In the genomic region with DNA sequence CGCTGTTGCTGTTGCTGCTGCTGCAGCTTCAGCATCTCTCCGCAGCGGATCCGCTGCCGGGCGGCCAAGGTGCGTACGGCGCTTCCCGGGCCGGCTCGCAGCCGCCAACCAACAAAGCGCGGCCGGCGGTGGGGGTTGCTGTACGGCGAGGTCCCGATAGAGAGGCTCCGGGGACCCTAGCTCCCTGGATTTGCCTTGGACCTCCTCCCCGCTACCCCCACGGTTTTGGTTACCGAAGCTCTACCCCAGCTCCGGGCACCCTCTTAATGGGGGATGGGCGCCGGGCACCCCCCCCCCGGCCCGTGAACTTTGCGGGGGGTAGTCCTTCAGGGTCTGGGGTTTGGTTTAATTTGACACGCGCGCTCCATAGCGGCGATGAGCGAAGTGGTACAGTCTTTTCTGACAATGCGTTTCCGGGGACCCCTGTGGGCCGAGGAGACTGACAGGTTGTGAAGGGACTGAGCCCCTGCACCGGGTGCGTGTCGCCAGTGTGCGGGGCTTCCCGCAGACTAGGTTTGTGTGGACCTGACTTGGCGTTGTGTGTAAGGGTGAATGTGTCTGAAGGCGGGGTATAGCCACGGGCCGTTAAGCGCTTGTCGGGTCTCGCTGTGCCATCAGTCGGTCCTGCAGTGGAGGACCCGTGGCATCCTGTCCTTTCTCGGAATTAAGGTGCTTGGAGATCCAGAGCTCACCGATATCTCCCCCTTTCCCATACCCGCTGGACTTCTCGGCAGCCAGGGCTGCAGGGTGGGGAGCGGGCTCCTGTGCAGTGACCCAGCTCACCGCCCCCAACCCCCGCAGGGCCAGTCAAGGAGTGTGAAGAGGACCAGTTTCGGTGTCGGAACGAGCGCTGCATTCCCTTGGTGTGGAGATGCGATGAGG, we compare ENCODE assay signal across 8 mouse cellular contexts. TPM values are rescaled to one million over a fixed set of nuclear protein-coding genes. Genes with fewer than 3 reads are reported as not detected.
A peak's percentile ranks its signal among the peaks of the same experiment; 100 is the strongest.
DNase-seq lines count a peak whose midpoint lies in the region; ATAC-seq and TF ChIP-seq lines count a peak whose summit lies in the region.

No protein-coding gene starts in this region.

- peaks cover 26% of the 10 kb centered on the region for H3K79me2 ChIP-seq in MEL (ENCODE audit: control insufficient read depth, insufficient read depth, low read length, poor library complexity)

- no peaks in the 10 kb centered on the region for H3K9me3 ChIP-seq in MEL (replicated peaks; ENCODE audit: insufficient read depth, low read length)
- H3K9me3 ChIP-seq in hindbrain, embryonic 10.5 days = no peaks in the 10 kb centered on the region
- no peaks in the 10 kb centered on the region for H3K9me3 ChIP-seq in liver, embryonic 15.5 days (replicated peaks)

- under 1% methylated on average over 65 of the region's 65 CpGs for WGBS in hindbrain, embryonic 10.5 days
- under 1% methylated on average over 65 of the region's 65 CpGs for WGBS in liver, embryonic 15.5 days (ENCODE audit: insufficient replicate concordance)

- TF ChIP-seq RAD21 in MEL (IDR thresholded peaks at IDR 0.05; ENCODE audit: low read depth, low read length) = no peak

- peak overlapping the region; percentile 68 for H3K27ac ChIP-seq in MEL (ENCODE audit: control insufficient read depth, low read depth, low read length)
- peak overlapping the region; percentile 95 for H3K27ac ChIP-seq in hindbrain, embryonic 10.5 days
- H3K27ac ChIP-seq in liver, embryonic 15.5 days (replicated peaks) = peak overlapping the region; percentile 84

- DNase-seq in layer of hippocampus, postnatal 36 days = peak; percentile 34 to 50
- no peak for DNase-seq in layer of hippocampus, adult 8-10 months (ENCODE audit: low spot score in 2 of 2)
- DNase-seq in MEL (ENCODE audit: low read depth, low spot score) = peak; percentile 75
- peak; percentile 56 for DNase-seq in embryo, embryonic 10 days (ENCODE audit: low spot score)
- DNase-seq in hindbrain, embryonic 10.5 days (ENCODE audit: low spot score) = peak; percentile 67
- peak; percentile 55 for DNase-seq in right cerebral cortex, postnatal 25 days
- no peak for DNase-seq in frontal cortex, postnatal 25 days (ENCODE audit: low spot score in 2 of 2)

- peak in 1 of 2 experiments; percentile 37; a peak in 1 of 4 replicates for TF ChIP-seq POLR2A in MEL (IDR thresholded peaks at IDR 0.05; ENCODE audit: control insufficient read depth in 1 of 2, insufficient read depth in 1 of 2, low read depth in 1 of 2, low read length in 2 of 2, poor library complexity in 1 of 2)

- H3K36me3 ChIP-seq in MEL (ENCODE audit: control insufficient read depth in 1 of 2, insufficient read depth in 2 of 2, low read length in 2 of 2) = peaks cover 0 to 12% of the 10 kb centered on the region in 2 experiments; a peak in 2 of 4 replicates
- peaks cover 27% of the 10 kb centered on the region for H3K36me3 ChIP-seq in hindbrain, embryonic 10.5 days
- 0 out of 2 replicates have a peak, but pooled peaks cover 4% of the 10 kb centered on the region for H3K36me3 ChIP-seq in liver, embryonic 15.5 days (replicated peaks)

- no peak for TF ChIP-seq EP300 in MEL (IDR thresholded peaks at IDR 0.05; ENCODE audit: low read depth in 1 of 2, low read length in 2 of 2)

- no peak for TF ChIP-seq CTCF in MEL (IDR thresholded peaks at IDR 0.05 in 2 of 3, conservative IDR thresholded peaks at IDR 0.05 in 1 of 3; ENCODE audit: control insufficient read depth in 1 of 3, insufficient read depth in 1 of 3, low read depth in 2 of 3, low read length in 3 of 3, poor library complexity in 1 of 3, severe bottlenecking in 1 of 3)

- H3K4me1 ChIP-seq in MEL (ENCODE audit: control insufficient read depth in 1 of 2, insufficient read depth in 2 of 2, low read length in 2 of 2) = peaks cover 3 to 24% of the 10 kb centered on the region in 2 experiments
- H3K4me1 ChIP-seq in hindbrain, embryonic 10.5 days (replicated peaks) = peaks cover 68% of the 10 kb centered on the region
- H3K4me1 ChIP-seq in liver, embryonic 15.5 days (replicated peaks) = peaks cover 50% of the 10 kb centered on the region

- H3K9ac ChIP-seq in MEL (ENCODE audit: control insufficient read depth, low read depth, low read length, poor library complexity, severe bottlenecking) = peak overlapping the region; percentile 63
- H3K9ac ChIP-seq in liver, embryonic 15.5 days = peak overlapping the region; percentile 70

- peak overlapping the region; percentile 79 to 97 for H3K4me3 ChIP-seq in MEL (ENCODE audit: control insufficient read depth in 1 of 2, insufficient read depth in 1 of 2, low read depth in 2 of 2, low read length in 2 of 2)
- peak overlapping the region; percentile 86 for H3K4me3 ChIP-seq in hindbrain, embryonic 10.5 days
- H3K4me3 ChIP-seq in liver, embryonic 15.5 days (replicated peaks) = peak overlapping the region; percentile 75

- H3K4me2 ChIP-seq in liver, embryonic 15.5 days = peak overlapping the region; percentile 100

- H3K27me3 ChIP-seq in MEL (ENCODE audit: control insufficient read depth in 1 of 2, insufficient read depth in 2 of 2, low read length in 2 of 2) = no peaks in the 10 kb centered on the region
- peaks cover 11% of the 10 kb centered on the region for H3K27me3 ChIP-seq in hindbrain, embryonic 10.5 days (ENCODE audit: insufficient read depth, poor library complexity, severe bottlenecking)
- peaks cover 28% of the 10 kb centered on the region for H3K27me3 ChIP-seq in liver, embryonic 15.5 days

- no peak for ATAC-seq in liver, embryonic 15.5 days (ENCODE audit: insufficient read depth)

TF ChIP-seq in MEL, 35 proteins besides CTCF, POLR2A, EP300 and RAD21:
- TF ChIP-seq TCF12 (IDR thresholded peaks at IDR 0.05; ENCODE audit: low read depth, low read length) (peak; percentile 42; the same call in 1 of the 2 replicates), SIN3A (IDR thresholded peaks at IDR 0.05; ENCODE audit: low read length) (0 out of 2 replicates have a peak, but pooled peaks have one; percentile 9), TAL1 (IDR thresholded peaks at IDR 0.05; ENCODE audit: low read length) (no peak), UBTF (IDR thresholded peaks at IDR 0.05; ENCODE audit: borderline replicate concordance, insufficient read depth, low read depth, low read length) (peak; percentile 66; the same call in 1 of the 2 replicates)

RNA-seq across cellular contexts. Expression of a gene that starts 0.6 kb away (rescaled TPM):
- 10 to 100 TPM; 91.7 to 95.3 TPM for total RNA-seq in layer of hippocampus, postnatal 36 days (2021)
- 100 to 1,000 TPM in 1 of 4 experiments, 10 to 100 TPM in 3; 82.8 to 103 (median 94.8) TPM for total RNA-seq in layer of hippocampus, adult 8-10 months (2022)
- 20.6 and 25.2 TPM in 2 replicates for total RNA-seq in MEL (2012; rRNA removed)
- polyA plus RNA-seq in MEL (2012; ENCODE audit: insufficient read depth in 1 of 2, insufficient read length in 2 of 2, low read depth in 1 of 2, low replicate concordance in 2 of 2, missing spikeins in 1 of 2) = 10 to 100 TPM in 1 of 2 experiments, not detected in 1; 33.2 TPM
- polyA plus RNA-seq in hindbrain, embryonic 10.5 days (2016; fragmentation: Nextera tagmentation; extraction: Ambion mirVana) = 10.0 and 13.9 TPM in 2 replicates
- polyA plus RNA-seq in liver, embryonic 15.5 days (2015; fragmentation: Nextera tagmentation; extraction: Ambion mirVana) = 2.1 and 2.8 TPM in 2 replicates

Comparison
In these comparisons a context has a peak if more than half of its experiments do, and no peak if none do; other contexts are left out.
1. DNase-seq: peak in layer of hippocampus, postnatal 36 days (2 of 2), MEL (single experiment), embryo, embryonic 10 days (single experiment), hindbrain, embryonic 10.5 days (single experiment) and right cerebral cortex, postnatal 25 days (single experiment); none in layer of hippocampus, adult 8-10 months (0 of 2) and frontal cortex, postnatal 25 days (0 of 2).
2. Peak in every context shown above with its lines, with median percentiles within 50 percentile points of each other: H3K27ac ChIP-seq and H3K4me3 ChIP-seq.